Mouse (Mus musculus): Measurements from ENCODE around the gene Gm7075. TPM values are rescaled to one million over a fixed set of nuclear protein-coding genes. Genes with fewer than 3 reads are reported as not detected.
A peak's percentile ranks its signal among the peaks of the same experiment; 100 is the strongest.

The Gm7075 gene
- polyA plus RNA-seq, 1 experiment from 2014 or later: not detected

GRCm38 (mm10) chr10:63382372-63383279 is 39.0 kb downstream of the Gm7075 start, which contains the start of gene Dnajc12:
TSS of gene Dnajc12 (plus strand) at chr10:63382443.
- WGBS (ENCODE audit: insufficient replicate concordance): under 1% methylated on average over 28 of the region's 28 CpGs
- H3K36me3 ChIP-seq: no peaks in the 10 kb centered on the region

GRCm38 (mm10) chr10:63381498-63382280 is 39.9 kb downstream of the Gm7075 start, which contains the start of gene Sirt1:
TSS of gene Sirt1 (minus strand) at chr10:63381704.
- Histone ChIP-seq H3K4me1 (replicated peaks) (peaks cover 15% of the 10 kb centered on the region), H3K4me3 (replicated peaks) (peak within 1 kb of the TSS; percentile 71), H3K9me3 (replicated peaks) (no peaks in the 10 kb centered on the region), H3K27me3 (no peaks in the 10 kb centered on the region), H3K4me2 (peak within 1 kb of the TSS; percentile 96), H3K27ac (peak within 1 kb of the TSS; percentile 47; the same call in 1 of the 2 replicates), H3K36me3 (no peaks in the 10 kb centered on the region), H3K9ac (peak within 1 kb of the TSS; percentile 77)
- WGBS (ENCODE audit: insufficient replicate concordance): 5% methylated on average over 24 of the region's 24 CpGs
- no peak for ATAC-seq (ENCODE audit: low read depth)
- no peak for DNase-seq

More at GRCm38 (mm10) chr10:63382372-63383279, 39.0 kb downstream of the Gm7075 start, which contains the start of gene Dnajc12:
- Histone ChIP-seq H3K9me3 (replicated peaks) (no peaks in the 10 kb centered on the region), H3K4me2 (peak within 1 kb of the TSS; percentile 96), H3K9ac (peak within 1 kb of the TSS; percentile 77), H3K4me3 (replicated peaks) (peak within 1 kb of the TSS; percentile 71), H3K27ac (peak within 1 kb of the TSS; percentile 47; the same call in 1 of the 2 replicates), H3K4me1 (replicated peaks) (peaks cover 17% of the 10 kb centered on the region), H3K27me3 (no peaks in the 10 kb centered on the region)
- DNase-seq (peak; percentile 79), ATAC-seq (ENCODE audit: low read depth) (peak; percentile 89)

DNA sequence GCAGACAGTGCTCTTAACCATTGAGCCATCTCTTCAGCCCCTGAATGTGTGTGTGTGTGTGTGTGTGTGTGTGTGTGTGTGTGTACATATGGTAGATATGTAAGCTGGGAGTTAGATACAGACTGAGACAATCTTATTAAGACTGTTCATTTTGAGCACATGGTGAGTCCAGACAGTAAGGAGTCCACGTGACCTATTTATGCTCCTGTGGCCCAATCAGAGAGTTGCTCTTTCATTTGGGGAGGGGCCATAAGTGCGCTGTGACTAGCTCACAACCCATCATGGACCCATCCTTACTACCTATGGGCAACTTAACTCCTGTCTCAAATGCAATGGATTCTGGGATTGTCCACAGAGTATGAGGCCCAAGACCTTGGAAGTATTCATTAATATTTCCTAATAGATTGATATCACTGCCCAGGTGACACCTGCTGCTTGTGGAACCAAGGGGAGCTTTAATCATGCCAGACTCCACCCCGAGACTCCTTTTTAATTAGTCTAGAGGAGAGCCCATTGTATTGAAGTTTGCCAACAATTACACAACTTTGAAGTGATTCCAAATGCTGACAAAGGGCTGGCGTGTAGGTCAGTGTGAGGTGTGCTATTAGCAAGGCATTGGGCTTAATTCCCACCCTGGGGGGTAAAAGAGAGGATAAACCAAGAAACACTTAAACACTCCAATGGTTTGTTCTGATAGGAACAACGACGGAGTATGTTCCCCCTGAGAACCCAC is 42.5 kb downstream of the Gm7075 start:
- 51% methylated on average over 6 of the region's 6 CpGs for WGBS (ENCODE audit: insufficient replicate concordance)
- H3K4me2 ChIP-seq: no peak overlapping the region
- H3K27ac ChIP-seq: no peak overlapping the region
- no peaks in the 10 kb centered on the region for H3K27me3 ChIP-seq
- no peak overlapping the region for H3K9ac ChIP-seq
- DNase-seq (no peak), ATAC-seq (ENCODE audit: low read depth) (no peak)
- peaks cover 15% of the 10 kb centered on the region for H3K4me1 ChIP-seq (replicated peaks)
- no peak overlapping the region for H3K4me3 ChIP-seq (replicated peaks)
- H3K36me3 ChIP-seq: no peaks in the 10 kb centered on the region
- H3K9me3 ChIP-seq (replicated peaks): no peaks in the 10 kb centered on the region

DNA sequence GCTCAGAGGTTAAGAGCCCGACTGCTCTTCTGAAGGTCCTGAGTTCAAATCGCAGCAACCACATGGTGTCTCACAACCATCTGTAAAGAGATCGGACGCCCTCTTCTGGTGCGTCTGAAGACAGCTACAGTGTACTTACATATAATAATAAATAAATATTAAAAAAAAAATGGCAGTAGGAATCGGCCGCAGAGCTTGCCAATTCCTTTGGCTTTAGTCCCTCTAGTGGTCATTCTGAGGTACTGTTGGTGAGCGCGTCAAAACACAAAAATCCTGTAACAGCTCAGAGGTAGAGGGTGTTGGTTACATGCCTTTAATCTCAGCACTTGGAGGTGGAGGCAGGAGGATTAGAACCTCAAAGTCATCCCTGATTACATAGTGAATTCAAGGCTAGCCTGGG is 44.1 kb downstream of the Gm7075 start:
- Histone ChIP-seq H3K9me3 (replicated peaks) (no peaks in the 10 kb centered on the region), H3K9ac (no peak overlapping the region), H3K27me3 (no peaks in the 10 kb centered on the region), H3K4me2 (0 out of 2 replicates have a peak overlapping the region, but pooled peaks have one; percentile 8), H3K4me1 (replicated peaks) (peaks cover 15% of the 10 kb centered on the region), H3K4me3 (replicated peaks) (no peak overlapping the region), H3K27ac (no peak overlapping the region), H3K36me3 (no peaks in the 10 kb centered on the region)
- DNase-seq (peak; percentile 53), ATAC-seq (ENCODE audit: low read depth) (no peak)
- WGBS (ENCODE audit: insufficient replicate concordance): 16% methylated on average over 9 of the region's 9 CpGs

- DNase-seq (no peak), ATAC-seq (ENCODE audit: low read depth) (no peak)
- WGBS (ENCODE audit: insufficient replicate concordance): 76% methylated on average over 5 of the region's 5 CpGs
- no peak overlapping the region for H3K4me2 ChIP-seq
- no peak overlapping the region for H3K9ac ChIP-seq
- H3K27me3 ChIP-seq: no peaks in the 10 kb centered on the region
- H3K36me3 ChIP-seq: no peaks in the 10 kb centered on the region
- no peak overlapping the region for H3K27ac ChIP-seq
- peaks cover 4% of the 10 kb centered on the region for H3K4me1 ChIP-seq (replicated peaks)
- no peak overlapping the region for H3K4me3 ChIP-seq (replicated peaks)
- H3K9me3 ChIP-seq (replicated peaks): no peaks in the 10 kb centered on the region
These were observed 45.3 kb downstream of the Gm7075 start for GRCm38 (mm10) chr10:63376303-63376702.

Other genes with a start within 250 kb of the Gm7075 start
- 0.06 and 0.07 TPM in 2 replicates for gene Mypn, start 217.8 kb downstream of the Gm7075 start, polyA plus RNA-seq (2015; fragmentation: Nextera tagmentation; extraction: Ambion mirVana)
- gene Herc4, start 178.0 kb downstream of the Gm7075 start, polyA plus RNA-seq (2015; fragmentation: Nextera tagmentation; extraction: Ambion mirVana): 23.9 and 30.0 TPM in 2 replicates
- 3.1 and 3.3 TPM in 2 replicates for gene Sirt1, start 40.1 kb downstream of the Gm7075 start, polyA plus RNA-seq (2015; fragmentation: Nextera tagmentation; extraction: Ambion mirVana)
- gene Dnajc12, start 39.3 kb downstream of the Gm7075 start, polyA plus RNA-seq (2015; fragmentation: Nextera tagmentation; extraction: Ambion mirVana): 16.5 and 18.1 TPM in 2 replicates
- 0.05 and 0.13 TPM in 2 replicates for gene Ctnna3, start 8.3 kb upstream of the Gm7075 start, polyA plus RNA-seq (2015; fragmentation: Nextera tagmentation; extraction: Ambion mirVana)

Data from liver, embryonic 13.5 days (tissue).